Mouse (Mus musculus) forebrain, embryonic 12.5 days (tissue): ENCODE results near the gene Nfib. TPM values are rescaled to one million over a fixed set of nuclear protein-coding genes. Genes with fewer than 3 reads are reported as not detected.

ENCODE experiments used
- ATAC-seq: fragments of 200-750 bp; cut with Nextera tagmentation; 2 replicates; pipeline ENCODE4 v1.8.0; 2017; ENCODE audit warnings: moderate TSS enrichment; ENCODE audit not compliant: low FRiP score
- H3K27ac ChIP-seq: fragments of 300-500 bp; sonication (generic); 2 replicates; pipeline ENCODE4 v1.5.1; 2016; ENCODE audit warnings: mild to moderate bottlenecking
- H3K27me3 ChIP-seq: fragments of 300-500 bp; sonication (generic); 2 replicates; pipeline ENCODE4 v1.6.1; 2016; ENCODE audit warnings: mild to moderate bottlenecking
- H3K36me3 ChIP-seq: fragments of 300-500 bp; sonication (generic); replicated peaks from 2 replicates; pipeline ENCODE4 v1.6.1; 2016; ENCODE audit warnings: mild to moderate bottlenecking
- H3K4me1 ChIP-seq: fragments of 300-500 bp; sonication (generic); 2 replicates; pipeline ENCODE4 v1.6.1; 2016
- H3K4me2 ChIP-seq: fragments of 300-500 bp; sonication (generic); 2 replicates; pipeline ENCODE4 v1.6.1; 2016; ENCODE audit warnings: mild to moderate bottlenecking, moderate library complexity
- H3K4me3 ChIP-seq: fragments of 300-500 bp; sonication (generic); replicated peaks from 2 replicates; pipeline ENCODE4 v1.5.1; 2016; ENCODE audit warnings: mild to moderate bottlenecking
- H3K9ac ChIP-seq: fragments of 300-500 bp; sonication (generic); 2 replicates; pipeline ENCODE4 v1.6.1; 2016; ENCODE audit warnings: mild to moderate bottlenecking
- H3K9me3 ChIP-seq: fragments of 300-500 bp; sonication (generic); 2 replicates; pipeline ENCODE4 v1.6.1; 2016
- WGBS: fragments of 180-500 bp; shearing (Covaris S2); methylation state at CpG from one replicate; pipeline ENCODE4 v1.1.7; 2016; 5-methylcytosine and 5-hydroxymethylcytosine counted together
- polyA plus RNA-seq: library from polyadenylated mRNA; unstranded; fragments of >200 nt; fragmentation: Nextera tagmentation; extraction: Ambion mirVana; gene quantifications from 2 replicates; pipeline ENCODE4 v1.2.1, GENCODE M21; 2016

The Nfib gene
- polyA plus RNA-seq, 1 experiment from 2014 or later, result 103 TPM

GRCm38 (mm10) chr4:82617257-82617656, 88.3 kb downstream of the Nfib start:
- Histone ChIP-seq H3K9ac (no peak overlapping the region), H3K4me2 (no peak overlapping the region), H3K4me1 (peaks cover 42% of the 10 kb centered on the region), H3K4me3 (no peak overlapping the region), H3K36me3 (no peaks in the 10 kb centered on the region), H3K27me3 (no peaks in the 10 kb centered on the region), H3K9me3 (no peaks in the 10 kb centered on the region), H3K27ac (no peak overlapping the region)
- ATAC-seq, result no peak
- 93% methylated on average over 10 of the region's 10 CpGs for WGBS

- H3K27me3 ChIP-seq, result no peaks in the 10 kb centered on the region
- H3K4me2 ChIP-seq, result no peak overlapping the region
- H3K9ac ChIP-seq, result no peak overlapping the region
- no peak overlapping the region for H3K4me3 ChIP-seq
- peaks cover 33% of the 10 kb centered on the region for H3K4me1 ChIP-seq
- no peak for ATAC-seq
- H3K9me3 ChIP-seq, result no peaks in the 10 kb centered on the region
- no peak overlapping the region for H3K27ac ChIP-seq
- WGBS, result 93% methylated on average over 5 of the region's 5 CpGs
- H3K36me3 ChIP-seq, result no peaks in the 10 kb centered on the region
Measured at GRCm38 (mm10) chr4:82615712-82616111, 89.8 kb downstream of the Nfib start.

GRCm38 (mm10) chr4:82614466-82614805, 91.1 kb downstream of the Nfib start:
- H3K27me3 ChIP-seq, result no peaks in the 10 kb centered on the region
- no peak overlapping the region for H3K4me2 ChIP-seq
- H3K27ac ChIP-seq, result peak overlapping the region; percentile 67
- no peaks in the 10 kb centered on the region for H3K36me3 ChIP-seq
- ATAC-seq, result peak; percentile 57
- no peak overlapping the region for H3K9ac ChIP-seq
- no peak overlapping the region for H3K4me3 ChIP-seq
- no peaks in the 10 kb centered on the region for H3K9me3 ChIP-seq
- 25% methylated on average over 7 of the region's 7 CpGs for WGBS
- peaks cover 36% of the 10 kb centered on the region for H3K4me1 ChIP-seq

- Histone ChIP-seq H3K4me3 (no peak overlapping the region), H3K4me1 (peaks cover 30% of the 10 kb centered on the region), H3K4me2 (peak overlapping the region; percentile 17; the same call in 1 of the 2 replicates), H3K27ac (peak overlapping the region; percentile 60), H3K9me3 (no peaks in the 10 kb centered on the region), H3K27me3 (no peaks in the 10 kb centered on the region), H3K36me3 (no peaks in the 10 kb centered on the region), H3K9ac (peak overlapping the region; percentile 7; the same call in 1 of the 2 replicates)
- ATAC-seq, result peak; percentile 65
- 33% methylated on average over 7 of the region's 7 CpGs for WGBS
Measured at GRCm38 (mm10) chr4:82613606-82614465, 91.7 kb downstream of the Nfib start.

GRCm38 (mm10) chr4:82609676-82610075, 95.9 kb downstream of the Nfib start:
- Histone ChIP-seq H3K4me2 (no peak overlapping the region), H3K9me3 (no peaks in the 10 kb centered on the region), H3K36me3 (no peaks in the 10 kb centered on the region), H3K27me3 (no peaks in the 10 kb centered on the region), H3K9ac (no peak overlapping the region), H3K27ac (no peak overlapping the region), H3K4me3 (no peak overlapping the region), H3K4me1 (peaks cover 31% of the 10 kb centered on the region)
- no peak for ATAC-seq
- WGBS, result 59% methylated on average over 4 of the region's 4 CpGs

GRCm38 (mm10) chr4:82608768-82609610, 96.6 kb downstream of the Nfib start:
- Histone ChIP-seq H3K27me3 (0 out of 2 replicates have a peak, but pooled peaks cover 3% of the 10 kb centered on the region), H3K9ac (no peak overlapping the region), H3K4me3 (no peak overlapping the region), H3K9me3 (no peaks in the 10 kb centered on the region), H3K36me3 (no peaks in the 10 kb centered on the region), H3K4me2 (no peak overlapping the region), H3K27ac (no peak overlapping the region), H3K4me1 (peaks cover 29% of the 10 kb centered on the region)
- ATAC-seq, result no peak
- 84% methylated on average over 9 of the region's 9 CpGs for WGBS

- no peak overlapping the region for H3K9ac ChIP-seq
- peaks cover 27% of the 10 kb centered on the region for H3K4me1 ChIP-seq
- no peak for ATAC-seq
- H3K27ac ChIP-seq, result no peak overlapping the region
- H3K4me2 ChIP-seq, result no peak overlapping the region
- no peaks in the 10 kb centered on the region for H3K9me3 ChIP-seq
- WGBS, result 80% methylated on average over 4 of the region's 4 CpGs
- H3K36me3 ChIP-seq, result no peaks in the 10 kb centered on the region
- H3K4me3 ChIP-seq, result no peak overlapping the region
- H3K27me3 ChIP-seq, result 0 out of 2 replicates have a peak, but pooled peaks cover 3% of the 10 kb centered on the region
Measured at GRCm38 (mm10) chr4:82607266-82607665, 98.3 kb downstream of the Nfib start.

- H3K9me3 ChIP-seq, result peaks cover 3% of the 10 kb centered on the region; the same call in 1 of the 2 replicates
- H3K27me3 ChIP-seq, result 0 out of 2 replicates have a peak, but pooled peaks cover 3% of the 10 kb centered on the region
- H3K27ac ChIP-seq, result 0 out of 2 replicates have a peak overlapping the region, but pooled peaks have one; percentile 31
- H3K4me1 ChIP-seq, result peaks cover 27% of the 10 kb centered on the region
- ATAC-seq, result no peak
- no peak overlapping the region for H3K9ac ChIP-seq
- 68% methylated on average over 9 of the region's 9 CpGs for WGBS
- H3K4me2 ChIP-seq, result no peak overlapping the region
- no peak overlapping the region for H3K4me3 ChIP-seq
- H3K36me3 ChIP-seq, result no peaks in the 10 kb centered on the region
Measured at GRCm38 (mm10) chr4:82606351-82606750, 99.2 kb downstream of the Nfib start.

GRCm38 (mm10) chr4:82605034-82605784, 100.3 kb downstream of the Nfib start:
- Histone ChIP-seq H3K9me3 (peaks cover 3% of the 10 kb centered on the region; the same call in 1 of the 2 replicates), H3K4me3 (no peak overlapping the region), H3K9ac (no peak overlapping the region), H3K36me3 (no peaks in the 10 kb centered on the region), H3K27ac (peak overlapping the region; percentile 50; the same call in 1 of the 2 replicates), H3K27me3 (0 out of 2 replicates have a peak, but pooled peaks cover 3% of the 10 kb centered on the region), H3K4me2 (no peak overlapping the region), H3K4me1 (peaks cover 27% of the 10 kb centered on the region)
- 55% methylated on average over 14 of the region's 14 CpGs for WGBS
- no peak for ATAC-seq

GRCm38 (mm10) chr4:82604501-82604900, 101.0 kb downstream of the Nfib start:
- 0 out of 2 replicates have a peak overlapping the region, but pooled peaks have one; percentile 46 for H3K27ac ChIP-seq
- H3K27me3 ChIP-seq, result 0 out of 2 replicates have a peak, but pooled peaks cover 3% of the 10 kb centered on the region
- ATAC-seq, result no peak
- no peak overlapping the region for H3K4me3 ChIP-seq
- no peaks in the 10 kb centered on the region for H3K36me3 ChIP-seq
- peaks cover 3% of the 10 kb centered on the region; the same call in 1 of the 2 replicates for H3K9me3 ChIP-seq
- no peak overlapping the region for H3K4me2 ChIP-seq
- peaks cover 23% of the 10 kb centered on the region for H3K4me1 ChIP-seq
- no peak overlapping the region for H3K9ac ChIP-seq
- WGBS, result 79% methylated on average over 4 of the region's 4 CpGs

GRCm38 (mm10) chr4:82600636-82601035, 104.9 kb downstream of the Nfib start:
- H3K4me3 ChIP-seq, result no peak overlapping the region
- H3K9me3 ChIP-seq, result peaks cover 3% of the 10 kb centered on the region; the same call in 1 of the 2 replicates
- H3K4me2 ChIP-seq, result no peak overlapping the region
- no peaks in the 10 kb centered on the region for H3K36me3 ChIP-seq
- no peak overlapping the region for H3K9ac ChIP-seq
- WGBS, result 82% methylated on average over 1 of the region's 1 CpGs
- peaks cover 17% of the 10 kb centered on the region for H3K4me1 ChIP-seq
- ATAC-seq, result no peak
- no peak overlapping the region for H3K27ac ChIP-seq
- H3K27me3 ChIP-seq, result 0 out of 2 replicates have a peak, but pooled peaks cover 3% of the 10 kb centered on the region
